Mouse (Mus musculus) heart, postnatal 25 days (tissue): ENCODE data around the gene Msto1. TPM values are rescaled to one million over a fixed set of nuclear protein-coding genes. Genes with fewer than 3 reads are reported as not detected.
"Not testable (repeated sequence)": the region's sequence is repeated elsewhere in the genome, so short reads cannot be mapped to it uniquely, and the experiment has no call there.

Experiments
- DNase-seq: peaks from one replicate; pipeline ENCODE4 v3.0.0; 2022; ENCODE audit warnings: low spot score
- intact Hi-C: fragments of 180-260 bp; cut with DNase I; formaldehyde crosslinking; loops from one replicate; pipeline ENCODE4 v1.15.1; 2025
- total RNA-seq, 2 experiments: library from RNA; stranded (reverse); gene quantifications; 2 replicates each; pipeline ENCODE4 v1.2.3; 2021

The Msto1 gene
- total RNA-seq, 2 experiments from 2014 or later: 14.3 to 14.7 TPM

DNA sequence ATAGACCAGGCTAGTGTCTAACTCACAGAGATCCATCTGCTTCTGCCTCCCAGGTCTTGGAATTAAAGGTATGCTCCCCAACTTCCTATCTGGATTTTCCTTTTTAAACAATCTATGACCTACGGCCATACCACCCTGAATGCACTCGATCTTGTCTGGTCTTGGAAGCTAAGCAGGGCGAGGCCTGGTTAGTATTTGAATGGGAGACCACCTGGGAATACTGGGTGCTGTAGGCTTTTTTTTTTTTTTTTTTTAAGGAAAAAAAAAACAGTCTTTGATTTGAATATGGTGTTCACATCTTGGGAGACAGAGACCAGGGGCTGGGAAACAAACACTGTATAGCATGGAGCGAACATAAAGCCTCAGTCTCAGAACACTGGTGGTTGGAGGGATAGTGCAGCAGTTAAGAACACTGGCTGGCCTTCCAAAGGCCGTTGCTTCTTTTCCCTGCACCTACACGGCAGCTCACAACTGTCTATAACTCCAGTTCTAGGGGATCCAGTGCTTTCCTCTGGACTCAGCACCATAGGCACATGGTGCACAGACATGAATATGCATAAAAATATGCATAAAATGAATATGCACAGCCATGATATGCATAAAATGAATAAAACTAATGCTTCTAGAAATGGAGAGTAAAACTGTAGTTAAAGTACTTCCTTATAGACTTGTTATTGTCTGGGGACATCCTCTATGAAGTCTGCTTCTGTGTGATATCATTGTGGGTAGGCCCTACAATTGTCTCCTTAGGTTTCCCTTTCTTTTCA is 7.2 kb downstream of the Msto1 start:
- DNase-seq: no peak
- intact Hi-C loops: no loop called here

DNA sequence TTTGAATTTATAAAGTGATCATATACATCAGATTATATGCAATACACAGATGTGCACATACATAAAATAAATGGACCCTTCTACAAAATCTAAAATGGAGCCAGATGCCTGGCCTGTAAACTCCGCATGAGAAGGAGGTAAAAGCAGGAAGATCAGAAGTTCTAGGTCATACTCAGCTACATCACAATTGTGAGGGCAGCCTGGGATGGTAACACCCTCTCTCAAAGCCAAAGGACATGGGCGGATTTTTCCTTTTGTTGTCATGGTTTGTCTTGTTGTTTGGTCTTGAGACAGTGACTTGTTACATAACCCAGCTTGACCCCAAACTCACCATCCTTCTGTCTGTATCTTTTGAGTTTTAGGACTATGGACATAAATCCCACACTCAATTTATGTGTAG is 8.1 kb downstream of the Msto1 start:
- no peak for DNase-seq
- intact Hi-C loops: no loop called here

GRCm38 (mm10) chr3:88905209-88905608 is 8.6 kb downstream of the Msto1 start:
- intact Hi-C loops: no loop called here
- DNase-seq: no peak

DNA sequence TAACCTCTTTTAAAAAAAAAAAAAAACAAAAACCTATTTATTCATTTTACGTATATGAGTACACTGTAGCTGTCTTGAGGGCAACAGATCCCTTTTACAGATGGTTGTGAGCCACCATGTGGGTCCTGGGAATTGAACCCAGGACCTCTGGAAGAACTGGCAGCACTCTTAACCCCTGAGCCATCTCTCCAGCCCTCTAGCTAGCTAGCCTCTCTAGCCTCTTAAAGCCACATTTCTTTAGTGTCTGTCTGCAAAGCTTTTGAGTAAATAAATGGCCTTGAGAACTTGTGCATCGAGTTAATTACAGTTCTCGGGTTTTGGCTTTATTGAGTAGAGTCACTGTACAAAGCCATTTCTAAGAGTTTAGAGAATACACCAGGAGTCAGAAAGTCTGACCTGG is 9.0 kb downstream of the Msto1 start:
- no peak for DNase-seq
- intact Hi-C loops: no loop called here

DNA sequence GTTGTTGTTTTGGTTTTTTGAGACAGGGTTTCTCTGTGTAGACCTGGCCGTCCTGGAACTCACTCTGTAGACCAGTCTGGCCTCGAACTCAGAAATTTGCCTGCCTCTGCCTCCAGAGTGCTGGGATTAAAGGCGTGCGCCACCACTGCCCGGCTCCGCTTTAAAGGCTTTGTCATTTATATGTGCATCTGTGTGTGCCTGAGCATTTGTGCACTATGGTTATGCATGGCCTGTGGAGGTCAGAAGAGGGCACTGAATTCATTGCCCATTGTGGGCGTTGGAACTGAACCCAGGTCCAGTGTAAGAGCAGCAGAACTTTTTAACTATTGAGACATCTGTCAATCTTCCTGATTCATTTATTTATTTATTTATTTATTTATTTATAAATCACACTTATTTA is 20.8 kb downstream of the Msto1 start:
- DNase-seq, intact Hi-C loops: not testable (repeated sequence)

GRCm38 (mm10) chr3:88882536-88882935 is 31.3 kb downstream of the Msto1 start:
- intact Hi-C loops: not testable (repeated sequence)

GRCm38 (mm10) chr3:88868449-88868848 is 45.4 kb downstream of the Msto1 start:
- DNase-seq, intact Hi-C loops: not testable (repeated sequence)

More at GRCm38 (mm10) chr3:88882536-88882935, 31.3 kb downstream of the Msto1 start:
- DNase-seq: not testable (repeated sequence)

GRCm38 (mm10) chr3:88867177-88867576 is 46.6 kb downstream of the Msto1 start:
- intact Hi-C loops: not testable (repeated sequence)

DNA sequence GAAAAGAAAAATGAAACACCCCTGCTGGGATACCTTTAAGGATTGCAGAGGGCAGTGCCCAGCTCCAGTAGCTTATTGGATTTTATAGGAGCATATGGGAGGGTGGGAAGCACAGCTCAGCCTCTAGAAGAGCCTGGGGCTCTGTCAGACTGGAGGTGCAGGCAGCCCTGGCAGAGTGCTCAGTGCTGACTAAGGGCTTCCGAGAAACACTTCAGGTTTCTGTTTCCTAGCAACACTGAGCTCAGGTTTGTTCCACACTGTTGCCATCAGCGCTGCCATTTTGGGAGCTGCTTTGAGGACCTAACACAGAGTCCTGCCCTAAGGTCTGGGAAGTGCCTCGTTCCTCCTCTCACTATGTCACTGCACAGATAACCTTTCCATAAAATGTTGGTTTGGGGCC is 47.1 kb downstream of the Msto1 start:
- DNase-seq, intact Hi-C loops: not testable (repeated sequence)

More at GRCm38 (mm10) chr3:88867177-88867576, 46.6 kb downstream of the Msto1 start:
- DNase-seq: not testable (repeated sequence)

- intact Hi-C loops: no loop called here
- no peak for DNase-seq
Measured at GRCm38 (mm10) chr3:88862129-88862528, 51.7 kb downstream of the Msto1 start.

GRCm38 (mm10) chr3:88855837-88856236 is 58.0 kb downstream of the Msto1 start:
- intact Hi-C loops: no loop called here
- no peak for DNase-seq

Other genes starting within 250 kb of the Msto1 start
- 10 to 100 TPM; 27.1 to 28.8 TPM for gene Khdc4, start 228.2 kb downstream of the Msto1 start, total RNA-seq
- gene Rit1, start 197.2 kb downstream of the Msto1 start, total RNA-seq: 10 to 100 TPM; 71.7 to 76.2 TPM
- gene Syt11, start 138.8 kb downstream of the Msto1 start, total RNA-seq: 1 to 10 TPM; 3.8 to 7.3 TPM
- 10 to 100 TPM; 21.5 to 23.9 TPM for gene Gon4l, start 78.8 kb downstream of the Msto1 start, total RNA-seq
- gene Ash1l, start 36.6 kb upstream of the Msto1 start, total RNA-seq: 10 to 100 TPM; 32.0 to 37.0 TPM
- 100 to 1,000 TPM; 138 to 145 TPM for gene Dap3, start 37.2 kb upstream of the Msto1 start, total RNA-seq
- 10 to 100 TPM; 20.0 to 22.5 TPM for gene Rusc1, start 179.3 kb upstream of the Msto1 start, total RNA-seq
- gene Gm43738, start 187.1 kb upstream of the Msto1 start, total RNA-seq: not detected
- gene Fdps, start 188.0 kb upstream of the Msto1 start, total RNA-seq: 10 to 100 TPM; 20.7 to 22.3 TPM
- gene Pklr, start 222.1 kb upstream of the Msto1 start, total RNA-seq: not detected
- under 1 TPM; 0.16 to 0.61 TPM for gene Hcn3, start 246.2 kb upstream of the Msto1 start, total RNA-seq